Mouse (Mus musculus) ovary, postnatal 36 days (tissue): ENCODE data around the gene Psmd1.

Experiments
- DNase-seq: peaks from one replicate; pipeline ENCODE4 v3.0.0; 2022; ENCODE audit warnings: low spot score, mixed read lengths

Psmd1 gene

DNA sequence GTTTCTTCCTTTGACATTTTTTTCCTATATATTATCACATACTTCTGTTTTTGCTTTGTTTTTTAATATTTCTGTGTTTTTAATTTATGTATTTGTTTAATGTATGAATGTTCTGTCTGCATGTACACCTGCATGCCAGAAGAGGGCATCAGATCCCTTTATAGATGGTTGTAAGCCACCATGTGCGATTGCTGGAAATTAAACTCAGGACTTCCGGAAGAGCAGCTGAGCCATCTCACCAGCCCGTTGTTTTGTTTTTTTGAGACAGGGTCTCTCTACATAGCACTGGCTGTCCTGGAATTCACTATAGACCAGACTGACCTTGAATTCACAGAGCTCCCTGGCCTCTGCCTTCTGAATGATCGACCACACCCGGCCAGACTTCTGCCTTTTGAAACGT, 1.7 kb upstream of the Psmd1 start:
- DNase-seq: no peak

- no peak for DNase-seq
Measured at GRCm38 (mm10) chr1:86076565-86076964, 12.4 kb downstream of the Psmd1 start.

DNA sequence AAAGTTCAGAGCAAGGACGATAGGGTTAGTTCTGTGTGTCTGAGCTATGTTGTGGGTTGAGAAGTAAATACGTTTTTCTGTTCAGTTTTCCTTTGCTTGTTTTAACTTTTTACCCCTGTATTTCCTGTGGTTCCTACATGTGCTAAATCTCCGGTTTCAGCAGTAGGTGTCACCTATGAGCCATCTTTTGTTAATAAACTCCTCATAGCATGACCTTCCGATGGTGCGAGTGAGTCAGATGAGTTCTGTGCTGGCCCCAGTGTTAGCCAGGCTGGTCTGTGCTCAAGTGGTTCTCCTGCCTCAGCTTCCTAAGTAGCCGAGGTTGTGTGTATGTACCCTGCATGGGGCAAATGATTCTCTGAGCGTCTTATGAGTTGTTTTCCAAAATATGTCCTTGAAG, 30.2 kb downstream of the Psmd1 start:
- no peak for DNase-seq

GRCm38 (mm10) chr1:86105054-86105453, 40.9 kb downstream of the Psmd1 start:
- no peak for DNase-seq

GRCm38 (mm10) chr1:86111779-86112178, 47.6 kb downstream of the Psmd1 start, which contains the start of gene Htr2b:
Gene Htr2b (minus strand): TSS chr1:86111970.
- peak; percentile 21 for DNase-seq

DNA sequence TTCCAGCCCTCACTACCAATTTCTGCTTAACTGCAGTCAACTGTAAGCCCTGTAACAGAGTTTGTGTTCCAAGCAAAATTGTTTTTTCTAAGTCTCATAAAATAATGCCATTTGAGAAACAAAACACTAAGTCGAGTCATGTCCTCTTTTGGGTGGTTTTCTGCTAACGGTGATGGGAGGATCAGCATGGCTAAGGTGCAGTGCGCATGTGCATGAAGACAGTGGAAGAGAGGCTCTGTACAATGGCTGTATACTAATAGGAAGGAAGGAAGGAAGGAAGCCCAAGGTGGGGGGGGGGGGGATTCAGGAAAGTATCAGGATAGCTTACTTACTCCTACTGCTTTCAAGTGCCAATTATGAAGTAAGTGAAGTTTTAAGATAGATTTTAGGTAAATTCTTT, 50.0 kb downstream of the Psmd1 start:
- DNase-seq: no peak

- no peak for DNase-seq
Measured at GRCm38 (mm10) chr1:86119549-86119948, 55.4 kb downstream of the Psmd1 start.

DNA sequence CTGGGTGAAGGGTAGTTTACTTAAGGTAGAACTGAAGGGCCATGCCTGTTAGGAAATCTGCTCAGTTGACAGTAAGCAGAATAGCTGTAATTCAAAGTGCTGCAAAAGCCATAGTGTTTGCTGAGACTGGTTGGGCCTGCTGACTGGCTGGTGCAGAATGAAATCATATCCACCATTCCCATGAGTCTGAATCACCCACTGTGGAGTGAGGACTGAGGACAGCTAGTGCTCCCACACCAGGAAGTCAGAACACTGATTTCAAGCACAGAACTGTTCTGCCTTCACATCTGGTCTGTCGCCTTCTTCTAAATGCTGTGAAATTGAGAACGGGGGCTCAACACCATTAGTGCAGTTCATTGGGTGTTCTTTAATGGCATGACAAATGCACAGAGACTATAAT, 61.8 kb downstream of the Psmd1 start:
- no peak for DNase-seq

DNA sequence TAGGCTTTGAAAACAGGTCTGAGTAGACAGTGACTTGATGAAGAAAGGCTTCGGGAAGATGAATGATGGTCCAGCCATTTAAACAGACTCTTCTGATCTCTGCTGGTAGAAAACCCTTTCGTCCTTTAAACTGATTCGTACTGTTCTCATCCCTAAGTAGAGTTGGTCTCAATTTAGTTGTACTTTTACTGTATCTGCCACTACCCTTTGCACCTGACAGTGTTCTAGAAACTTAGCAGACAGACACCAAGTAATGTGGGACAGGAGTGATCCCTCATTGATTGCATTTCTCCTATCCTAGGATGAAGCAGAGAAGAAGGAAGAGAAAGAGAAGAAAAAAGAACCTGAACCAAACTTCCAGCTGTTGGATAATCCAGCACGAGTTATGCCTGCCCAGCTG, 69.2 kb downstream of the Psmd1 start, which contains the start of gene Gm21972:
Gene Gm21972, plus strand, starts transcription at position 301 of the 400 bp plus-strand sequence.
- no peak for DNase-seq

- DNase-seq: no peak
Measured at GRCm38 (mm10) chr1:86135315-86135714, 71.1 kb downstream of the Psmd1 start.

GRCm38 (mm10) chr1:86141081-86141480, 76.9 kb downstream of the Psmd1 start:
- no peak for DNase-seq

- no peak for DNase-seq
Measured at GRCm38 (mm10) chr1:86143165-86143564, 79.0 kb downstream of the Psmd1 start.

DNA sequence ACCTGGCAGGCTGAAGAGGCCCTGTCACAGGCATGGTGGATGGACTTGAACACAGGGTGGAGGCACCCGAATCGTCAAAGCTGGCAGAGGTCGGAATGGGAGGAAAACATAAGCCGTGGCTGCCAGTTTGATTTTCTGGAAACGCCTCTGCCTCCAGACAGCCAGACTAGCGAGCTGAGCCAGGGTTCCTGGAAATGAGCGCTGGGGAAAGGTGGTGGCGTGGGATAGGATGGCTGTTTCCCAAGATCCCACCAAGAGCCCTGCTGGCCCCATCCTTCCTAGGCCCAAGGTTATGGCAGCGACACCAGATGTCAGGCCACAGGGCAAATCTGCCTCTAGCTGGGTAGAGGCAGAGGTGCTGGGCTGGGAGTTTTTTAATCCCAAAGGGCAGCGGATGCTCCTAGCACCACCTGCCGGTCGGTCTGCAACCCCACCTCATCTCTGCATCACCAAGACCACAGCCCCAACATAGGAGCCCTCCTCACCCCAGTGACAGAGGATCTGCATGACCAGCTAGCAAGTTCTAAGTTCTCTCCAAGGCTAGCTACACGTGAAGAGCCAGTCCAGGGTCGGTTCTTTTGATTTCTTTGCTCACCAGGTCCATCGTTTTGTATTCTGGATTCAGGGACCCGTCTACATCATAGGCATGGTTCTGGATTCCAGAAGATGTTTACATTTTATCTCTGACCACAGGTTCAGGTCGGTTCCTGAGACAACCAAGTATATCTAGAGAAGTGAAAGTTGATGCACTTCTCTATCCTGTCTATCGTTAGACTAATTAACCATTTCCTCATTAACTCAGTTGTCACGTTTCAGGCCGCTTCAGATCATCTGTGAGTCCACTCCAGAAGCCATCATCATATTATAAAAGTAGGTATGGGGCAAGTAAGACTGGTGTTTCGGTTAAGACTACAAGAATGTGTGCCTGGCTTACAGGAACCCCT, 80.1 kb downstream of the Psmd1 start:
- peak; percentile 15 for DNase-seq

DNA sequence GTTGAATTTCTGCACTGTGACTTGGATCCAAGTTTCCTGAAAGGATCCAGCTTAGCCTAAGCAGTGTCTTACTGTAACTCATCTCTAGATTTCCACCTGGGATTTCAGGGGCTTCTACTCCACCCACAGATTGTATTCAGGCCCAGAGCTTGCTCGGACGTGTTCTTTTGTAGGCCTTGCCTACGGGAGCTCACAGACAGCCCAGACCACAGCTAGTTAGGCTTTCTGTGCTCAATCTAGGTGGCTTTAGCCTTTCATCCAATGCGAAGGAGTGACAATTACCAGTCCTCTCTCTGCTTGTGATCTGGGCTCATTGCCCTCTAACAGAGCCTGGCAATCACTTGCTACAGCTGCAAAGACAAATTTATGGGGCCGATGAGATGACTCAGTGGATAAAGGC, 82.1 kb downstream of the Psmd1 start:
- no peak for DNase-seq

DNA sequence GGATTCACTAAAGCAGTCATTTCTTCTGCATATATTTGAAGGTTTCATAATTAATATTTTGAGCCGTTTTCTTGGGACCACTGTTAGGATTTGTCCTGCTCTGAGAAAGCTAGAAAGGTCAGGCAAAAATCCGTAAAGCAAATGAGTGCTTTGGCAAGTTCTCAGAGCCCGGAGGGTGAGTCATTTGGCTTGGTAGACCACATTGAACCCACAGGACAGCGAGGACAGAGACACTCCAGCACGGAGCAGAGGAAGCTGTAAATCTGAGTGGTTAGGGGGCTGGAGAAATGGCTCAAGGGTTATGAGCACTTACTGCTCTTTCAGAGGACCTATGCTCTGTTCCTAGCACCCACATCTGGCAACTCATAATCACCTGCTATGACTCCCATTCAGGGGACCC, 83.4 kb downstream of the Psmd1 start:
- DNase-seq: no peak

DNA sequence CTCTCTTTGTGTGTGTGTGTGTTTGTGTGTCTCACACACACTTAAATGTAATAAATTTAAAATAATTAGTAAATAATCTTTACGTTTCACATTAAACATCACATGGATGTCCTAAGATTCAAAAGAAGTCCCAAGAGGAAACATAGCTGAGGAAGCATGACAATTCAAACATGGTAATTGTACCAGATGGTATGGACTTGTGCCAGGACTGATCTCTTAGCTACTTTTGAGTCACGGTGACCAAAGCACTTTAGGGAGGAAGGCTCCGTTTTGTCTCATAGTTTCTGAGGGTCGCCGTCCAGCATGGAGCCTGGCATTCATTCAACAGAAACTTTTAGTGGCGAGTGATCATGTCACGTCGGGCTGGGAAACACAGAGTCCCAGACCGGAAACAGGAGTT, 84.0 kb downstream of the Psmd1 start:
- DNase-seq: no peak

DNA sequence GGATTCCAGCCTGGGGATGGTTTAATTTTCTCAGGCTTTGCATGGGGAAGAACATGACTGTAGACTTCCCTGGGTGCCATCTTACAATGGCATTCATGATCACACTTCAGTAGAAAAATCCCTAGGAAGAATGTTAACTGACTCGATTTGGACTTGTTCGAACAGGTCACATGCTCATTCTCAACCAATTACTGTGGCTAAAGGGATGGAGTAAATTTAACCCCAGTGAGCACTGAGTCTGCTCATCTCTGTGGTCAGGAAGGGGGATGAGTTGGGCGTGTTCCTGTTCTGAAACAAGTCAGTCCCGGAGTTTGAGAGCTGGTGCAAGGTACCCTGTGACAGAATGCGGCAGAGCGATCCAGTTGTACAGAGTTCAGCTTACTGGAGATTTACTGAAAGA, 86.7 kb downstream of the Psmd1 start:
- DNase-seq: no peak

DNA sequence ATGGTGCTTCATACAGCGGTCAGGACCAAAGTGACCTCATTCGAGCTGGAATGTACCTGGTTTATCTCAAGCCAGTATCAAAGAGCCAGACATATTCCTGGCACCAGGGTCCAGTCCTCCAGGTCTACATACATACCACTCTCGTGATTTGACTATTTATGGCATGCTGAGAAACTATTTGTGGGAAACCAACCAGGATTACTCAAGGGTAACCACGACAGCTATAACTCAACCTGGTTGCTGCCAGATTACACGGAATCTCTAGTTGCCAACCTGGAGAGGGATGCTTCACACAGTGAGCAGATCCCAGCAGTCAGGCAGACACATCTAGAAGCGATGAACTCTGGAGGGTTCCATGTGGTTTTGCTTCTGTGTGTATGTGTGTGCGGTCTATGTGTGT, 87.2 kb downstream of the Psmd1 start:
- no peak for DNase-seq

DNA sequence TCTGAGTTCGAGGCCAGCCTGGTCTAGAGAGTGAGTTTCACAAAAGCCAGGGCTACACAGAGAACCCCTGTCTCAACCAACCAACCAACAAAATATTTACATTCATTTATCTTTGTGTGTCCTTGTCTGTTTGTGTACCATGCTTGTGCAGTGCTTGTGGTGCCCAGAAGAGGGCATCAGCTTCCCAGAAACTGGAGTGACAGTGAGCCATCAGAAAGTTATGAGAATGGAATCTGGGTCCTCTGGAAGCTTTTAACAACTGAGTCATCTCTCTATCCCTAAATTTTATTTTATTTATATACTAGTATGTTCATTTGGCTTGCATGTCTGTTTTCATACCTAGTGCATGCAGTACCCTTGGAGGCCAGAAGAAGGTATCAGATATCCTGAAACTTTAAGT, 88.4 kb downstream of the Psmd1 start:
- no peak for DNase-seq

- peak; percentile 93 for DNase-seq
Measured at GRCm38 (mm10) chr1:86154133-86154823, 90.1 kb downstream of the Psmd1 start, which contains the start of gene Armc9. Gene Armc9 (plus strand): TSS chr1:86154780.

DNA sequence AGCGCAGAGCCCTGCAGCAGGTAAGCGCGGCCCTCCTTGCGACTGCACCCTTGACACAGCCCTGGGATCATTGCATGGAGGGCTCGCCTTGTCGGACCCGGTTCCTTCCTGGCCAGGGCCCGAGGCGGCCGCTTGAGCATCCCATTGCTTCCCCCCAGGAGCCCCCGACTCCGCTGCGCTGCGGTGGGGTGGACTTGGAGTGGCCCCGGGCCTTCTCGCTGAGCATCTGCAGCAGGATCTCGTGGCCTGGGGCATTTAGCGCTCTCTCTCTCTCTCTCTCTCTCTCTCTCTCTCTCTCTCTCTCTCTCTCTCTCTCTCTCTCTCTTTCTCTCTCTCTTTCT, 90.6 kb downstream of the Psmd1 start:
- no peak for DNase-seq

- DNase-seq: no peak
Measured at GRCm38 (mm10) chr1:86156075-86156474, 91.9 kb downstream of the Psmd1 start.

GRCm38 (mm10) chr1:86156595-86156994, 92.4 kb downstream of the Psmd1 start:
- no peak for DNase-seq
